Mouse (Mus musculus): ENCODE measurements around the gene Spesp1. TPM values are rescaled to one million over a fixed set of nuclear protein-coding genes. Genes with fewer than 3 reads are reported as not detected.

The Spesp1 gene
- polyA plus RNA-seq, 1 experiment, result 0.07 TPM

- H3K4me1 ChIP-seq (replicated peaks; ENCODE audit: control insufficient read depth, insufficient read depth, low read length), result peaks cover 4% of the 10 kb centered on the region; the same call in 1 of the 2 replicates
- no peak for DNase-seq
- H3K27ac ChIP-seq (ENCODE audit: control insufficient read depth, insufficient read depth, low read length), result no peak overlapping the region
- no peaks in the 10 kb centered on the region for H3K27me3 ChIP-seq (ENCODE audit: control insufficient read depth, insufficient read depth, low read length)
- no peak overlapping the region for H3K4me3 ChIP-seq (ENCODE audit: control insufficient read depth, insufficient read depth, low read length)
- TF ChIP-seq POLR2A (IDR thresholded peaks at IDR 0.05; ENCODE audit: control insufficient read depth, extremely low read depth, insufficient read depth, low read length, poor library complexity) (no peak), CTCF (IDR thresholded peaks at IDR 0.05; ENCODE audit: borderline replicate concordance, control insufficient read depth, extremely low read depth, insufficient read depth, low read length, poor library complexity) (no peak)
- H3K36me3 ChIP-seq (ENCODE audit: control insufficient read depth, insufficient read depth, low read length), result no peaks in the 10 kb centered on the region
- WGBS, result 96% methylated on average over 1 of the region's 1 CpGs
Measured at GRCm38 (mm10) chr9:62269161-62269560, 12.8 kb downstream of the Spesp1 start.

- Histone ChIP-seq H3K27ac (ENCODE audit: control insufficient read depth, insufficient read depth, low read length) (no peak overlapping the region), H3K27me3 (ENCODE audit: control insufficient read depth, insufficient read depth, low read length) (no peaks in the 10 kb centered on the region), H3K4me1 (replicated peaks; ENCODE audit: control insufficient read depth, insufficient read depth, low read length) (peaks cover 9% of the 10 kb centered on the region), H3K36me3 (ENCODE audit: control insufficient read depth, insufficient read depth, low read length) (no peaks in the 10 kb centered on the region), H3K4me3 (ENCODE audit: control insufficient read depth, insufficient read depth, low read length) (no peak overlapping the region)
- 39% methylated on average over 10 of the region's 10 CpGs for WGBS
- DNase-seq, result no peak
- TF ChIP-seq CTCF (IDR thresholded peaks at IDR 0.05; ENCODE audit: borderline replicate concordance, control insufficient read depth, extremely low read depth, insufficient read depth, low read length, poor library complexity), result no peak
- no peak for TF ChIP-seq POLR2A (IDR thresholded peaks at IDR 0.05; ENCODE audit: control insufficient read depth, extremely low read depth, insufficient read depth, low read length, poor library complexity)
Measured at GRCm38 (mm10) chr9:62265278-62265677, 16.7 kb downstream of the Spesp1 start.

GRCm38 (mm10) chr9:62263652-62264051 lies 18.4 kb downstream of the Spesp1 start:
- no peak for DNase-seq
- no peak for TF ChIP-seq POLR2A (IDR thresholded peaks at IDR 0.05; ENCODE audit: control insufficient read depth, extremely low read depth, insufficient read depth, low read length, poor library complexity)

DNA sequence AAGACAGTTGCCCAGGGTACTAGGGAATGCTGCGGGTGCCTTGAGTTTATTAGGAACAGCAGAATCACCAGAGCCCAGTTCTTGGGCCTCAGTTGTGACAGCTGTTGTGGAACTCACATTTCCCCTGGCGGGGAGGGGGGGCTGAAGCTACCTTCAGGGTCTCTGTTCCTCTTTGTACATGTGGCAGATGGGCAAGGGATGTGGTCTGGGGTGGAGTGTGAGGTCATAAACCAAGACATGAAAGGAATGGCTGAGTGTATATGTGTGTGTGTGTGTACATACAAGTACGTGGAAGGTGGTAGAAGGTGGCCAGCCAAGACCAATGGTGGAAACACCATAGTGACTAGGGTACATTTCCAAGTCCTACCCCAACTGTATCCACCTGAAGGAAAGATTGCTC lies 20.6 kb downstream of the Spesp1 start:
- Histone ChIP-seq H3K4me3 (ENCODE audit: control insufficient read depth, insufficient read depth, low read length) (no peak overlapping the region), H3K36me3 (ENCODE audit: control insufficient read depth, insufficient read depth, low read length) (no peaks in the 10 kb centered on the region), H3K27ac (ENCODE audit: control insufficient read depth, insufficient read depth, low read length) (no peak overlapping the region), H3K27me3 (ENCODE audit: control insufficient read depth, insufficient read depth, low read length) (no peaks in the 10 kb centered on the region), H3K4me1 (replicated peaks; ENCODE audit: control insufficient read depth, insufficient read depth, low read length) (peaks cover 14% of the 10 kb centered on the region)
- TF ChIP-seq CTCF (IDR thresholded peaks at IDR 0.05; ENCODE audit: borderline replicate concordance, control insufficient read depth, extremely low read depth, insufficient read depth, low read length, poor library complexity) (no peak), POLR2A (IDR thresholded peaks at IDR 0.05; ENCODE audit: control insufficient read depth, extremely low read depth, insufficient read depth, low read length, poor library complexity) (no peak)
- WGBS, result 24% methylated on average over 3 of the region's 3 CpGs
- no peak for DNase-seq

More at GRCm38 (mm10) chr9:62263652-62264051, 18.4 kb downstream of the Spesp1 start:
- WGBS, result 94% methylated on average over 5 of the region's 5 CpGs
- H3K27me3 ChIP-seq (ENCODE audit: control insufficient read depth, insufficient read depth, low read length), result no peaks in the 10 kb centered on the region
- H3K4me3 ChIP-seq (ENCODE audit: control insufficient read depth, insufficient read depth, low read length), result no peak overlapping the region
- no peak overlapping the region for H3K27ac ChIP-seq (ENCODE audit: control insufficient read depth, insufficient read depth, low read length)
- H3K4me1 ChIP-seq (replicated peaks; ENCODE audit: control insufficient read depth, insufficient read depth, low read length), result peaks cover 9% of the 10 kb centered on the region
- no peaks in the 10 kb centered on the region for H3K36me3 ChIP-seq (ENCODE audit: control insufficient read depth, insufficient read depth, low read length)

- no peak overlapping the region for H3K27ac ChIP-seq (ENCODE audit: control insufficient read depth, insufficient read depth, low read length)
- H3K36me3 ChIP-seq (ENCODE audit: control insufficient read depth, insufficient read depth, low read length), result no peaks in the 10 kb centered on the region
- H3K4me1 ChIP-seq (replicated peaks; ENCODE audit: control insufficient read depth, insufficient read depth, low read length), result peaks cover 18% of the 10 kb centered on the region
- 6% methylated on average over 5 of the region's 5 CpGs for WGBS
- H3K4me3 ChIP-seq (ENCODE audit: control insufficient read depth, insufficient read depth, low read length), result no peak overlapping the region
- TF ChIP-seq CTCF (IDR thresholded peaks at IDR 0.05; ENCODE audit: borderline replicate concordance, control insufficient read depth, extremely low read depth, insufficient read depth, low read length, poor library complexity) (no peak), POLR2A (IDR thresholded peaks at IDR 0.05; ENCODE audit: control insufficient read depth, extremely low read depth, insufficient read depth, low read length, poor library complexity) (no peak)
- no peak for DNase-seq
- no peaks in the 10 kb centered on the region for H3K27me3 ChIP-seq (ENCODE audit: control insufficient read depth, insufficient read depth, low read length)
Measured at GRCm38 (mm10) chr9:62261006-62261405, 21.0 kb downstream of the Spesp1 start.

- WGBS, result 95% methylated on average over 11 of the region's 11 CpGs
- H3K27me3 ChIP-seq (ENCODE audit: control insufficient read depth, insufficient read depth, low read length), result no peaks in the 10 kb centered on the region
- H3K4me3 ChIP-seq (ENCODE audit: control insufficient read depth, insufficient read depth, low read length), result no peak overlapping the region
- peaks cover 15% of the 10 kb centered on the region for H3K4me1 ChIP-seq (replicated peaks; ENCODE audit: control insufficient read depth, insufficient read depth, low read length)
- H3K36me3 ChIP-seq (ENCODE audit: control insufficient read depth, insufficient read depth, low read length), result no peaks in the 10 kb centered on the region
- no peak for DNase-seq
- TF ChIP-seq CTCF (IDR thresholded peaks at IDR 0.05; ENCODE audit: borderline replicate concordance, control insufficient read depth, extremely low read depth, insufficient read depth, low read length, poor library complexity) (no peak), POLR2A (IDR thresholded peaks at IDR 0.05; ENCODE audit: control insufficient read depth, extremely low read depth, insufficient read depth, low read length, poor library complexity) (no peak)
- H3K27ac ChIP-seq (ENCODE audit: control insufficient read depth, insufficient read depth, low read length), result no peak overlapping the region
Measured at GRCm38 (mm10) chr9:62258005-62258404, 24.0 kb downstream of the Spesp1 start.

DNA sequence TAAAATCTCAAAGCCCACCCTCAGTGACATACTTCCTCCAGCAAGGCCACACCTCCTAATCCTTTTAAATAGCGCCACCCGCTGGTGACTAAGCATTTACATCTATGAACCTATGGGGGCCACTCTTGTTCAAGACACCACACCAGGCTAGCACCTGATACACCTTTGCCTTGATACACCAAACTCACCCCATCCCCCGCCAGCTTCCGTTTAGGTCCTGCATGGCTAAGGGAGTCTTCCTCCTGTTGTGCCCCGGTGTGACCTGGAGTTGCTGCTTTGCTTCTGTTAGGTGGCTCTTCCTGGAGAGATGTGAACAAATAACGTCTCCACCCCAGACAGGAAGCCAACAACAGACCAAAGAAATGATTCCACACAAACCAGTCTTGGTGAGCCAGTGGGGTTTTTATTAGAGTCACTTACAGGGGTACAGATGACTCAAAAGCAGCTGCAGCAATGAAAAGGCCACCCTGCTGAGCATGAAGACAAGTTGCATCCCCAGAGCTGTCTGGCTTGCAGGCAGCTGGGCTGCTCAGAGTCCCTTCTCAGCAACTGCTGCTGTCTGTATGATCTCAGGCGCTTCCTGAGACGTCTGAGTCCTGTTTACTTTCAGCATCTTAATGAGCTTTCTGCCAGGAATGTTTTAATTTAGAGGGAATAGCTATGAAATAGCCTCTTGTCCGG lies 26.0 kb downstream of the Spesp1 start:
- TF ChIP-seq CTCF (IDR thresholded peaks at IDR 0.05; ENCODE audit: borderline replicate concordance, control insufficient read depth, extremely low read depth, insufficient read depth, low read length, poor library complexity) (no peak), POLR2A (IDR thresholded peaks at IDR 0.05; ENCODE audit: control insufficient read depth, extremely low read depth, insufficient read depth, low read length, poor library complexity) (no peak)
- 53% methylated on average over 9 of the region's 9 CpGs for WGBS
- no peak overlapping the region for H3K4me3 ChIP-seq (ENCODE audit: control insufficient read depth, insufficient read depth, low read length)
- H3K4me1 ChIP-seq (replicated peaks; ENCODE audit: control insufficient read depth, insufficient read depth, low read length), result peaks cover 14% of the 10 kb centered on the region
- H3K27ac ChIP-seq (ENCODE audit: control insufficient read depth, insufficient read depth, low read length), result no peak overlapping the region
- H3K27me3 ChIP-seq (ENCODE audit: control insufficient read depth, insufficient read depth, low read length), result no peaks in the 10 kb centered on the region
- no peaks in the 10 kb centered on the region for H3K36me3 ChIP-seq (ENCODE audit: control insufficient read depth, insufficient read depth, low read length)
- DNase-seq, result peak; percentile 4
